Mouse (Mus musculus): ENCODE measurements around the gene Zfp473.
"Not testable (repeated sequence)": the region's sequence is repeated elsewhere in the genome, so short reads cannot be mapped to it uniquely, and the experiment has no call there.

Gene Zfp473

GRCm38 (mm10) chr7:44708574-44708973 lies 42.3 kb downstream of the Zfp473 start, which contains the start of gene Izumo2:
Gene Izumo2, plus strand, starts transcription at chr7:44708742.
- no peak for DNase-seq

GRCm38 (mm10) chr7:44708093-44708492 lies 42.8 kb downstream of the Zfp473 start:
- not testable (repeated sequence) for DNase-seq

- DNase-seq: no peak
Observed at GRCm38 (mm10) chr7:44707169-44707675, 43.6 kb downstream of the Zfp473 start.

GRCm38 (mm10) chr7:44706322-44706721 lies 44.5 kb downstream of the Zfp473 start:
- no peak for DNase-seq

- no peak for DNase-seq
Observed at GRCm38 (mm10) chr7:44705086-44705485, 45.8 kb downstream of the Zfp473 start.

GRCm38 (mm10) chr7:44704363-44704762 lies 46.5 kb downstream of the Zfp473 start:
- no peak for DNase-seq

GRCm38 (mm10) chr7:44702985-44703384 lies 47.9 kb downstream of the Zfp473 start:
- DNase-seq: no peak

GRCm38 (mm10) chr7:44701921-44702320 lies 48.9 kb downstream of the Zfp473 start:
- DNase-seq: peak; percentile 20

- DNase-seq: no peak
Observed at GRCm38 (mm10) chr7:44697980-44698379, 52.9 kb downstream of the Zfp473 start.

- peak; percentile 75 for DNase-seq
Observed at GRCm38 (mm10) chr7:44697191-44697710, 53.6 kb downstream of the Zfp473 start.

- no peak for DNase-seq
Observed at GRCm38 (mm10) chr7:44695223-44695622, 55.6 kb downstream of the Zfp473 start.

GRCm38 (mm10) chr7:44693427-44694175 lies 57.2 kb downstream of the Zfp473 start:
- no peak for DNase-seq

- DNase-seq: no peak
Observed at GRCm38 (mm10) chr7:44689331-44689730, 61.5 kb downstream of the Zfp473 start.

GRCm38 (mm10) chr7:44688890-44689289 lies 62.0 kb downstream of the Zfp473 start:
- DNase-seq: no peak

- no peak for DNase-seq
Observed at GRCm38 (mm10) chr7:44685531-44686402, 65.1 kb downstream of the Zfp473 start.

- DNase-seq: peak; percentile 83
Observed at GRCm38 (mm10) chr7:44683656-44684055, 67.2 kb downstream of the Zfp473 start.

All from kidney, adult 11 months (tissue).